9 mouse cellular contexts compared by ENCODE assay signal in the genomic region with DNA sequence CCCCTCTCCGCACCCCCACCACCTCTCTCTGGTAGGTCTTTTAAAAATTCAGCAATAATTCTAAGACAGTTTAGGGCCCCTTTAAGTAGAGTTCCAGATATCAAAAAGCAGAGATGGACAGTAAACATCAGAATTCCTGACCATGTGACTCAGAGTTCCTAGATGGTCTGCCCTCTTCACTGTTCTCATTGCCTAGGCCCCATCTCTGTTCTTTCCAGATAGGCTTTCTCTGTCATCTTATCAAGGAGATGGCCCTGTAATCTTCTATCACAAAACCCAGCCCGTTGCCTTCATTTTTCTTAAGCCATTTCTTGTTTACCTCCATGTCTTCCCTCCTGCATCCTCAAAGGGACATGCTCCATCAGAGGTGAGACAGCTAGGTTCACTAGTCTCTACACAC. TPM values are rescaled to one million over a fixed set of nuclear protein-coding genes. Genes with fewer than 3 reads are reported as not detected.
DNase-seq lines count a peak whose midpoint lies in the region; ATAC-seq lines count a peak whose summit lies in the region.
"Had no signal": no experiment of that assay in that cellular context is flagged by ENCODE, and none has a peak within 500 bp of the region (broad histone marks: within the 10 kb centered on the region; RNA-seq: fewer than 3 reads in every experiment).

No protein-coding gene starts in this region.

- peaks cover 12% of the 10 kb centered on the region for H3K4me1 ChIP-seq in kidney, embryonic 14.5 days (ENCODE audit: control insufficient read depth, insufficient read depth, low read length)
- H3K4me1 ChIP-seq in embryonic facial prominence, embryonic 14.5 days (ENCODE audit: control insufficient read depth, insufficient read depth, low read length) = peaks cover 14% of the 10 kb centered on the region
- H3K4me1 ChIP-seq in intestine, embryonic 15.5 days (replicated peaks) = peaks cover 6% of the 10 kb centered on the region
- peaks cover 25% of the 10 kb centered on the region for H3K4me1 ChIP-seq in midbrain, embryonic 15.5 days

- DNase-seq in kidney, adult 18-20 months = no peak
- no peak for DNase-seq in embryonic facial prominence, embryonic 14.5 days (ENCODE audit: low spot score)
- DNase-seq in thymus, postnatal 36 days = no peak
- DNase-seq in frontal cortex, postnatal 14 days (ENCODE audit: low spot score in 2 of 2) = no peak
- DNase-seq in layer of hippocampus, adult 9-11 months = no peak

- H3K36me3 ChIP-seq in kidney, embryonic 14.5 days (ENCODE audit: control insufficient read depth, insufficient read depth, low read length) = no peaks in the 10 kb centered on the region
- no peaks in the 10 kb centered on the region for H3K36me3 ChIP-seq in embryonic facial prominence, embryonic 14.5 days (ENCODE audit: control insufficient read depth, insufficient read depth, low read length)
- no peaks in the 10 kb centered on the region for H3K36me3 ChIP-seq in intestine, embryonic 15.5 days
- H3K36me3 ChIP-seq in midbrain, embryonic 15.5 days (replicated peaks) = no peaks in the 10 kb centered on the region

- no peaks in the 10 kb centered on the region for H3K27me3 ChIP-seq in kidney, embryonic 14.5 days (ENCODE audit: control insufficient read depth, insufficient read depth, low read length)
- no peaks in the 10 kb centered on the region for H3K27me3 ChIP-seq in embryonic facial prominence, embryonic 14.5 days (replicated peaks; ENCODE audit: control insufficient read depth, insufficient read depth, low read length)
- H3K27me3 ChIP-seq in intestine, embryonic 15.5 days (replicated peaks) = no peaks in the 10 kb centered on the region
- no peaks in the 10 kb centered on the region for H3K27me3 ChIP-seq in midbrain, embryonic 15.5 days (replicated peaks)

- H3K4me3 ChIP-seq in kidney, embryonic 14.5 days (ENCODE audit: low read length) = no peak overlapping the region
- no peak overlapping the region for H3K4me3 ChIP-seq in embryonic facial prominence, embryonic 14.5 days (ENCODE audit: low read depth, low read length)
- no peak overlapping the region for H3K4me3 ChIP-seq in intestine, embryonic 15.5 days (replicated peaks)
- 0 out of 2 replicates have a peak overlapping the region, but pooled peaks have one; percentile 85 for H3K4me3 ChIP-seq in midbrain, embryonic 15.5 days

- no peak overlapping the region for H3K27ac ChIP-seq in kidney, embryonic 14.5 days (ENCODE audit: low read depth, low read length)
- H3K27ac ChIP-seq in embryonic facial prominence, embryonic 14.5 days (replicated peaks; ENCODE audit: low read depth, low read length) = no peak overlapping the region
- H3K27ac ChIP-seq in intestine, embryonic 15.5 days = no peak overlapping the region
- no peak overlapping the region for H3K27ac ChIP-seq in midbrain, embryonic 15.5 days

- ATAC-seq in kidney, embryonic 14.5 days (ENCODE audit: low FRiP score, low TSS enrichment) = no peak
- no peak for ATAC-seq in embryonic facial prominence, embryonic 14.5 days (ENCODE audit: low read depth)
- ATAC-seq in intestine, embryonic 15.5 days = no peak
- ATAC-seq in midbrain, embryonic 15.5 days (replicated peaks) = no peak
- ATAC-seq: inflammation-experienced regulatory T-cells, adult 6 months had no signal

- H3K4me2 ChIP-seq in kidney, embryonic 14.5 days (replicated peaks; ENCODE audit: low read depth, low read length) = peak overlapping the region; percentile 76; the same call in 1 of the 2 replicates
- H3K4me2 ChIP-seq in embryonic facial prominence, embryonic 14.5 days (ENCODE audit: low read depth, low read length) = peak overlapping the region; percentile 80
- H3K4me2 ChIP-seq in intestine, embryonic 15.5 days (replicated peaks) = peak overlapping the region; percentile 64
- peak overlapping the region; percentile 63 for H3K4me2 ChIP-seq in midbrain, embryonic 15.5 days

- WGBS in kidney, embryonic 14.5 days = 92% methylated on average over 2 of the region's 2 CpGs
- WGBS in embryonic facial prominence, embryonic 14.5 days = 92% methylated on average over 2 of the region's 2 CpGs
- 78% methylated on average over 2 of the region's 2 CpGs for WGBS in intestine, embryonic 15.5 days
- 90% methylated on average over 2 of the region's 2 CpGs for WGBS in midbrain, embryonic 15.5 days

- H3K9me3 ChIP-seq in kidney, embryonic 14.5 days (ENCODE audit: control insufficient read depth, low read length) = no peaks in the 10 kb centered on the region
- H3K9me3 ChIP-seq in embryonic facial prominence, embryonic 14.5 days (ENCODE audit: control insufficient read depth, low read length) = no peaks in the 10 kb centered on the region
- H3K9me3 ChIP-seq in intestine, embryonic 15.5 days = no peaks in the 10 kb centered on the region
- no peaks in the 10 kb centered on the region for H3K9me3 ChIP-seq in midbrain, embryonic 15.5 days

- H3K9ac ChIP-seq in kidney, embryonic 14.5 days (ENCODE audit: low read depth, low read length) = no peak overlapping the region
- no peak overlapping the region for H3K9ac ChIP-seq in embryonic facial prominence, embryonic 14.5 days (ENCODE audit: low read depth, low read length)
- H3K9ac ChIP-seq in intestine, embryonic 15.5 days = no peak overlapping the region
- H3K9ac ChIP-seq in midbrain, embryonic 15.5 days = no peak overlapping the region

RNA-seq across cellular contexts. Expression of gene Map2k4, which starts 1.9 kb away (rescaled TPM):
- polyA plus RNA-seq in kidney, embryonic 14.5 days (2014; fragmentation: Nextera tagmentation; extraction: Ambion mirVana) = 58.0 and 82.5 TPM in 2 replicates
- 70.9 and 71.1 TPM in 2 replicates for polyA plus RNA-seq in embryonic facial prominence, embryonic 14.5 days (2014; fragmentation: Nextera tagmentation; extraction: Ambion mirVana)
- polyA plus RNA-seq in intestine, embryonic 15.5 days (2015; fragmentation: Nextera tagmentation; extraction: Ambion mirVana) = 54.8 and 57.8 TPM in 2 replicates
- 96.0 and 98.1 TPM in 2 replicates for polyA plus RNA-seq in midbrain, embryonic 15.5 days (2015; fragmentation: Nextera tagmentation; extraction: Ambion mirVana)

RNA-seq across cellular contexts. Expression of gene Zkscan6, which starts 20.8 kb away (rescaled TPM):
- 10.4 and 13.4 TPM in 2 replicates for polyA plus RNA-seq in kidney, embryonic 14.5 days (2014; fragmentation: Nextera tagmentation; extraction: Ambion mirVana)
- polyA plus RNA-seq in embryonic facial prominence, embryonic 14.5 days (2014; fragmentation: Nextera tagmentation; extraction: Ambion mirVana) = 11.4 and 14.7 TPM in 2 replicates
- polyA plus RNA-seq in intestine, embryonic 15.5 days (2015; fragmentation: Nextera tagmentation; extraction: Ambion mirVana) = 14.5 and 15.1 TPM in 2 replicates
- polyA plus RNA-seq in midbrain, embryonic 15.5 days (2015; fragmentation: Nextera tagmentation; extraction: Ambion mirVana) = 19.7 and 20.1 TPM in 2 replicates
